Mouse (Mus musculus) liver (tissue): ENCODE results near the gene Bfsp2.
"Not testable (repeated sequence)": the region's sequence is repeated elsewhere in the genome, so short reads cannot be mapped to it uniquely, and the experiment has no call there.

Experiments used
- DNase-seq: peaks from one replicate; pipeline ENCODE4 v3.0.0-alpha.2; 2020; ENCODE audit warnings: mixed read lengths

The Bfsp2 gene

GRCm38 (mm10) chr9:103426425-103426824 is 53.8 kb downstream of the Bfsp2 start:
- peak; percentile 10 for DNase-seq

DNA sequence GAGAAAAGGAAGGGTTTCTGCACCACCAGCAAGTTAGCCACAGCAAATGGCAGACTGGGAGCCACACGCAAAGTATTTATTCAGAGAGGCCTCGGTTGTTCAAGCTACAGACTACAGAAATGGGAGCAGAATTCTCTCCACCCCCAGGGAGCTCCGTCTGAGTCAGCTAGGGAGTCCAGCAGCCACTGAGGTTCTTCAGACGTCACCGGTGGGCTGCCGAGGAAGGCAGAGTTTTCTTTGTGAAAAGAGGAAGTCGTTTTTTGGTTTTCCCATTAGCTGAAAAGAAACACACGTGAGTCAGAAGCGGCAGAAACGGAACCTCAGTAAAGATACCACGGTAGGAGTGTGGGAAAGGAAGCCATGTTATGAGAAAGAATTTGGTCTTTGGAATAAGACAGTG is 55.4 kb downstream of the Bfsp2 start:
- DNase-seq, result peak; percentile 21

- no peak for DNase-seq
Measured at GRCm38 (mm10) chr9:103423951-103424350, 56.3 kb downstream of the Bfsp2 start.

DNA sequence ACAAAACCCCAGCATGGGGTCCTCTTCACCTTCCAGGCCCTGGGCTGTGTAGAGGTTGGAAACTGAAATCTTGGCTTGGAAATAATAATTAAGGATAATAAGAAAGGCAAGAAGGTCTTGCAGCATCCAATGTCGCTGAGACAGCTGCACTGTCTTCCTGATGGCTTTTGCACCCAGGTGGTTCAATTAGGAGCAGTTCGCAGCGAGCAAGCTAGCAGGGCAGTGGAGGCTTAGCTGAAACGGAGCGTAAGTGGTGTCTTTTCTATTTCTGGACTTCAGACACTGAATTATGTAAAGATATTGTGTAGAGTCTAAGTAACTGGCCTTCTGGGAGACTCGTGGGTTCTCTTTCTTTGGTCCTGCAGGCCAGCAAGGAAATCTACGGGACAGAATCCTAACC is 56.8 kb downstream of the Bfsp2 start:
- DNase-seq, result no peak

- DNase-seq, result no peak
Measured at GRCm38 (mm10) chr9:103422847-103423246, 57.4 kb downstream of the Bfsp2 start.

GRCm38 (mm10) chr9:103420844-103421243 is 59.4 kb downstream of the Bfsp2 start:
- DNase-seq, result no peak

GRCm38 (mm10) chr9:103418786-103419185 is 61.4 kb downstream of the Bfsp2 start:
- no peak for DNase-seq

GRCm38 (mm10) chr9:103418267-103418666 is 62.0 kb downstream of the Bfsp2 start:
- not testable (repeated sequence) for DNase-seq

DNA sequence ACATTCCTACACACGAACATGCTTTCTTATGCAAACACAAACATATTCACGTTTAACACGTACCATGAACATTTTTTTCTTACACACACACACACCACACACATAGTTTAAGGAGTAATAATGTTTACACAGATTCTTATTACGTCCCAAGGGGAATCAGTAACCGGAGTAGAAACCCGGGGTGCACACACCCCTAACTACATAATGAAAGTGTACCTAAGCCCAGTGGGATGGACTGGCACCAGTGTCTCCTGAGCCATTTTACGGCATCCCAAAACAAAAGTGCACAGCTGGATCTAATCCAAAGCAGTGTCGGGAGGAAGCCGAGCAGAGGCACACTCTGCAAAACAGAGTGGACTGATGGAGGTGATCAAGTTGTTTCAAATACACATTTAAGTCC is 66.8 kb downstream of the Bfsp2 start:
- DNase-seq, result no peak

GRCm38 (mm10) chr9:103409119-103409518 is 71.1 kb downstream of the Bfsp2 start:
- DNase-seq, result no peak

GRCm38 (mm10) chr9:103408136-103408777 is 72.0 kb downstream of the Bfsp2 start:
- DNase-seq, result no peak

GRCm38 (mm10) chr9:103403331-103403973 is 76.8 kb downstream of the Bfsp2 start:
- no peak for DNase-seq

- no peak for DNase-seq
Measured at GRCm38 (mm10) chr9:103398509-103399157, 81.6 kb downstream of the Bfsp2 start.

DNA sequence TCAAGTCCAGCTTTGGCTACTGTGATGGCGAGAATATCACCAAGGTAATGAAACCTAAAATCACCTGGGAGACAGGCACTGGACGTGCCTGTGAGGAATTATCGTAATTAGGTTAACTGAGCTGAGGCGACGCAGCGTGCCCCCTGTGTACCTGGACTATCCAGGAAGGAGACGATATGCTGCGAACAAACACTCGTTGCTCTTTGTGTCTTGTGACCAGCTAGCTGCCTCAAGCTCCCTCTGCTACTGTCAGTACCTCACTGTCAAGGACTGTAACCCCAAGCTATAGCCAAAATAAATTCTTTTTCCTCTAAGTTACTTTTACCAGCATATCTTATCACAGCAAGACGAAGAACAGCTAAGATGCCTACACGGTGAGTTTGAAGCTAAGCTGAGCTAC is 87.0 kb downstream of the Bfsp2 start:
- no peak for DNase-seq

DNA sequence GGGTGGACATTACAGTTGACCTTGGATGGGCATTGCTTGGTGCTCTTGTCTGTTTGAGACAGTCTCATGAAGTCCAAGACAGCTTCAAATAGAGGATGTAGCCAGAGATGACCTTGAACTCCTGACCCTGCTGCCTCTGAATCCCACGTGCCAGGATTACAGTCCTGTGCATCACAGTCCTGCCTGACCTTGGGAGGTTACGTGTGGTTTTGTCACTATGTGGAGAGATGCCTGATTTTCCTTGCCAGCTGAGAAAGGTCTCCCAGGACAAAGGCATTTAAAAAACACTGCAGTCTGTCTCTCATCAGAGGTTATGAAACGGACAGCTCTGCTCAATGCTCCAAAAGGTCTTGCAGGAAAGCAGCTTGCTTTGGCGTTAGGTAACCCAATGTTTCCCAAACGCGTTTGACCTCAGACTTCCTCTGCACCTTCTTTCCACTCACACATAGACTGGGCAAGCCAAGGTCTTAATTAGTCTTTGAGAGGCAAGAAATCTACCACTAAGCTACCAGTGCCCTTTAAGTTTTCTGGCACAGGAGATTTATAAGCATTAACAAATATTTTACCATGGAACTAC is 88.3 kb downstream of the Bfsp2 start:
- DNase-seq, result no peak

DNA sequence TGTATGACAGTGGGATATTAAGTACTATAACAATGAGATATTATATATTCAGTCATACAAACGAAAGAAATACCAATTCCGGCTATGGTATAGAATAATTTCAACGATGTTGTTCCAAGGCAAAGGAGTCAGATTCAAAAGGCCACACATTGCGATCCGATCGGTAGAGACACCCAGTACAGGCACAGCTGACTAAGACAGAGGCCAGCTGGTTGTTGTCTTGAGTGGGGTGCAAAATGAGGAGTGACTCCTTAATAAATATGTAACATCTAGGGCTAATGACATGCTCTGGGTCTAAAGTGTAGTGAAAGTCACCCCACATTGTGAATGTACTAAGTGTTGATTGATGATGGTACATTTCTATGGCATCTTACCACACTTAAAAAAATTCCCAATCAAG is 91.0 kb downstream of the Bfsp2 start:
- no peak for DNase-seq

- DNase-seq, result no peak
Measured at GRCm38 (mm10) chr9:103387011-103387653, 93.1 kb downstream of the Bfsp2 start.

- no peak for DNase-seq
Measured at GRCm38 (mm10) chr9:103386573-103386972, 93.6 kb downstream of the Bfsp2 start.

DNA sequence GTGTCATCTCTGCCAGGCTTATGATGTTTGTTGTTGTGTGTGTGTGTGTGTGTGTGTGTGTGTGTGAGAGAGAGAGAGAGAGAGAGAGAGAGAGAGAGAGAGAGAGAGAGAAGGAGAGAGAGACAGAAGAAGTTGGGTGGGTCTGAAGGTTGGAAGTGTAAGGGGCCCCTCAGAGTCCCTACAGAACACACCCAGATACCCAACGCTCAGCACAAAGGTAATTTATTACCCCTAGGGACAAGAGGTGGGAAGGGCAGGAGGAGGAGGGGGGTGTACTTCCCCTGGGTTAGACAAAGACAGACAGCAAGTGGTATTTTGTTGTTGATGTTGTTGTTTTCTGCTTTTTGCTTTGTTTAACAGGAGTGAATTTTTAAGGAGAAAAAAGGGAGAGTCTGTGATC is 94.6 kb downstream of the Bfsp2 start:
- no peak for DNase-seq

DNA sequence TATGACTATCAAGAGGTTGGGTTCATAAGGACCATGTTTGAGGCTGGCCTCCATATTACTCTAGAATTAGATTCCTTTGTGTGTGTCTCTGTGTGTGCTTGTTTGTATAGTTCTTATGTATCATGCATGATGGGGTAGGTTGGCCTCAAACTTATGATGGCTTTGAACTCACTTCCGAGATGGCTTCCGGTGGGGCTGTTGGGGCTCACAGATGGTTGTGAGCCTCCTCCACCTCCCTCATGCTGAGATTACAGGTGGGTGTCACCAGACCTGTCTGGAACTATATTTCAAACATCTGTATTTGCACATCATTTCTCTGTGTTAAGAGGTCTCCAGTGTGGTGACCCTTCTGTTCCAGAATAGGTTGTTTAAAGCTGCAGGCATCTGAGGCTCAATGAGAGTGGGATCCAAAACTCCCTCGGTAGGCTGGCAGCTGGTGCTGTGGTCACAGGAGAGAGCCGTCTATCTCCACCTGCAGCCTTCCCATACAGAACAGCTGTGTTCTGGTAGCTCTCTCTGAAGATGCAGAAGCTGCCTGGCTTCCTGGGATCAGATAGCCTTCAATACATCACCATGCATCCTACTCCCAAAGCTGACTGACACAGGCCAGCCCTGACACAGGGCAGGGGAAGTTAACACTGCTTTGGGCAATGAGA is 96.0 kb downstream of the Bfsp2 start:
- DNase-seq, result no peak

- DNase-seq, result no peak
Measured at GRCm38 (mm10) chr9:103383576-103383975, 96.6 kb downstream of the Bfsp2 start.

- DNase-seq, result no peak
Measured at GRCm38 (mm10) chr9:103382989-103383388, 97.2 kb downstream of the Bfsp2 start.

- no peak for DNase-seq
Measured at GRCm38 (mm10) chr9:103380566-103380965, 99.7 kb downstream of the Bfsp2 start.
